Mouse (Mus musculus): ENCODE results near the gene Tsc22d1. TPM values are rescaled to one million over a fixed set of nuclear protein-coding genes. Genes with fewer than 3 reads are reported as not detected.

The Tsc22d1 gene
- polyA plus RNA-seq, 1 experiment: 281 TPM

DNA sequence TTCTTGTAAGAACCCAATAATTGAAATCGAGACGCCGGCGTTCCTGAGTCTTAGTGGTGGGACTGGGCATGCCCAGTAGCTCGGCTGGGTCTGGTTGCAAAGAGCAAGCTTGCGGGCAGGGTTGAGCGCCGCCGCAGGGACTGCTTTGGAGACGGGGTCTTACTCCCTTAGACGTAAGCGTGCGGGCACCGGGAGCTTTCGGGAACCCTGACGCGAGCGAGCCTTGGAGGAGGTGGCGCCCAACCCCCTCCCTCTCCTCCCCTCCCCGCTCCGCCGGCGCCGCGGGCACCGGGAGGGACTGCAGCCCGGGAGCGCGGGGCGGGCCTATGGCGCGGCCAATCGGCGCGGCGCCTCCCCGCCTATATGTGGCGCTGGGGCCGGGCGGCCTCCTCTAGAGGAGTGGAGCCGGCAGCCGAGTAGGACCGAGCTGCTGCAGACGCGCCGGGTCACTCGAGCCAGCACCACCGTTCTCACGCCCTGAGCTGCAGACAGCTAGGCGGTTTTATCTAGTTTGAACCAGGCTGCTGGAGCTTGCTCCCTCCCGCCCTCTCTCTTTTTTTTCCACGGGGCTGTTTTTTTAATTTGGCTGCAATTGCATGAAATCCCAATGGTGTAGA lies 89.5 kb downstream of the Tsc22d1 start:
- Histone ChIP-seq H3K27me3 (ENCODE audit: control insufficient read depth, insufficient read depth, insufficient read length) (no peaks in the 10 kb centered on the region), H3K36me3 (ENCODE audit: control insufficient read depth, insufficient read depth) (peaks cover 20% of the 10 kb centered on the region), H3K79me2 (ENCODE audit: control insufficient read depth, insufficient read depth) (peaks cover 27% of the 10 kb centered on the region), H3K4me2 (ENCODE audit: low read depth) (peak overlapping the region; percentile 96), H3ac (ENCODE audit: control insufficient read depth, insufficient read length) (no peak overlapping the region), H3K4me3 (peak overlapping the region; percentile 97)
- TF ChIP-seq REST (IDR thresholded peaks at IDR 0.05; ENCODE audit: insufficient read depth, insufficient read length) (peak; percentile 64), POLR2A (IDR thresholded peaks at IDR 0.05; ENCODE audit: insufficient read length, low read depth) (peak; percentile 100), TCF12 (IDR thresholded peaks at IDR 0.05; ENCODE audit: insufficient read depth, poor library complexity, severe bottlenecking) (no peak), TCF3 (IDR thresholded peaks at IDR 0.05; ENCODE audit: insufficient read length, low read depth) (peak; percentile 18), USF1 (IDR thresholded peaks at IDR 0.05; ENCODE audit: low read depth) (no peak), POLR2AphosphoS2 (IDR thresholded peaks at IDR 0.05; ENCODE audit: insufficient read length, low read depth) (peak; percentile 100), E2F4 (IDR thresholded peaks at IDR 0.05; ENCODE audit: insufficient read depth) (no peak), SRF (IDR thresholded peaks at IDR 0.05; ENCODE audit: control insufficient read depth, insufficient read length, low read depth) (no peak), MYOD1 (IDR thresholded peaks at IDR 0.05; ENCODE audit: control insufficient read depth in 1 of 3, insufficient read length in 2 of 3, low read depth in 2 of 3) (no peak), MYOG (IDR thresholded peaks at IDR 0.05; ENCODE audit: control insufficient read depth in 1 of 3, insufficient read depth in 1 of 3, insufficient read length in 2 of 3, low read depth in 2 of 3) (peak in 1 of 3 experiments; percentile 3)

DNA sequence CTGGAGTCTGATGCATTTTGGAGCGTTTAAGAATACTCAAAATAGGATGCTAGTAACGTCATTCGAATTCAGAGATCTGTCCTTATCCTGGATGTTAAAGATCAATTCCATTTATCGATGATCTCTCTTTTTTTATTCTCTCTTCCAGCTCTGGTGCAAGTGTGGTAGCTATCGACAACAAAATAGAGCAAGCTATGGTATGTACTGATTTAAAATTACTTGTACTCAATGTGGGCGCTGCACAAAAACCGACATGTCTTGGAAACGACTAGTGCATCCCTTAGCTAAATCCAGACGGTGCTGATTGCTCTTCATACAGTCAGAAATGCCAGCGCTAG lies 90.3 kb downstream of the Tsc22d1 start:
- Histone ChIP-seq H3K4me3 (peak overlapping the region; percentile 97), H3K27me3 (ENCODE audit: control insufficient read depth, insufficient read depth, insufficient read length) (no peaks in the 10 kb centered on the region), H3ac (ENCODE audit: control insufficient read depth, insufficient read length) (peak overlapping the region; percentile 24), H3K36me3 (ENCODE audit: control insufficient read depth, insufficient read depth) (peaks cover 20% of the 10 kb centered on the region), H3K79me2 (ENCODE audit: control insufficient read depth, insufficient read depth) (peaks cover 27% of the 10 kb centered on the region), H3K4me2 (ENCODE audit: low read depth) (peak overlapping the region; percentile 96)
- TF ChIP-seq TCF12 (IDR thresholded peaks at IDR 0.05; ENCODE audit: insufficient read depth, poor library complexity, severe bottlenecking) (no peak), POLR2A (IDR thresholded peaks at IDR 0.05; ENCODE audit: insufficient read length, low read depth) (no peak), CEBPB (IDR thresholded peaks at IDR 0.05; ENCODE audit: insufficient read depth, poor library complexity, severe bottlenecking) (no peak), REST (IDR thresholded peaks at IDR 0.05; ENCODE audit: insufficient read depth, insufficient read length) (no peak), USF1 (IDR thresholded peaks at IDR 0.05; ENCODE audit: low read depth) (no peak), E2F4 (IDR thresholded peaks at IDR 0.05; ENCODE audit: insufficient read depth) (no peak), MAX (IDR thresholded peaks at IDR 0.05; ENCODE audit: low read depth) (no peak), MYOG (IDR thresholded peaks at IDR 0.05; ENCODE audit: control insufficient read depth in 1 of 3, insufficient read depth in 1 of 3, insufficient read length in 2 of 3, low read depth in 2 of 3) (no peak), TCF3 (IDR thresholded peaks at IDR 0.05; ENCODE audit: insufficient read length, low read depth) (no peak), SRF (IDR thresholded peaks at IDR 0.05; ENCODE audit: control insufficient read depth, insufficient read length, low read depth) (no peak), MYOD1 (IDR thresholded peaks at IDR 0.05; ENCODE audit: control insufficient read depth in 1 of 3, insufficient read length in 2 of 3, low read depth in 2 of 3) (no peak), POLR2AphosphoS2 (IDR thresholded peaks at IDR 0.05; ENCODE audit: insufficient read length, low read depth) (no peak)

DNA sequence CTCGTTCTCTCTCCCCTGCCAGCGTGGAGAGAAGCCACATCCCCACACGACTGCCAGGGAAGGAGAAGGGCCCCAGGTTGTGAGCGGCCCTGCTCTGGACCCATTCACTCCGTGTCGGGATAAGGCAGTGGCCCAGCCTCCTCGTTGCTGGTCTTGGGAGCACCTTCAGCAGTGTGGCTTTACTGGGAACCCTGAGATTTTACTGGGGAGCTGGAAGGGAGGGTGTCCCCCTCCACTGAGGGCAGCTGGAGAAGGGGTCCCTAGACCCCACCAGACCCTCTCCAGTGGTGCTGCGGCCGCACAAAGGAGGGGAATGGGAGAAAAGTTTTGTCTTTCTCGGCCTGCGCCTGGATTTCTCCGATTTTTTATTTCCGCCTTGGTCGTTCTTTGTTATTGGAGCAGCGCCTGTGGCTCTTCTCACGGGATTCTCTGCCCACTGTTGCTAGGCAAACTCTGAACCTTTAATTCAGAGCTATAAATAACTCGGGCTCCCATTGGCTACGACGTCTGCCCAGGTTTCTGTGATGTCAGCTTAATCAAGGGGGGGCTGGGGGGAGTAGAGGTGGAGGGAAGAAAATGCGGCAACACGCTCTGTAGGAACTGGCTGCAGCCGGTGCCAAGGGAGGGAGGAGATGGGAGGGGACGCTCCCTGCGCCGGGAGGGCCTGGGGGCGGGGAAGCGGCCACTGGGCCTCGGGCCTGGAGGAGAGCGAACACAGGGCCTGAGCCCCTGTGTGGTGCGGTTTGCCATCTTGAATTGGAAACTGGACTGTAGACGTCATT lies 90.9 kb downstream of the Tsc22d1 start:
- H3ac ChIP-seq (ENCODE audit: control insufficient read depth, insufficient read length): peak overlapping the region; percentile 24
- peak overlapping the region; percentile 97 for H3K4me3 ChIP-seq
- peaks cover 27% of the 10 kb centered on the region for H3K79me2 ChIP-seq (ENCODE audit: control insufficient read depth, insufficient read depth)
- H3K4me2 ChIP-seq (ENCODE audit: low read depth): peak overlapping the region; percentile 96
- TF ChIP-seq POLR2A (IDR thresholded peaks at IDR 0.05; ENCODE audit: insufficient read length, low read depth): peak; percentile 65
- TF ChIP-seq POLR2AphosphoS2 (IDR thresholded peaks at IDR 0.05; ENCODE audit: insufficient read length, low read depth): peak; percentile 85
- TF ChIP-seq USF1 (IDR thresholded peaks at IDR 0.05; ENCODE audit: low read depth): no peak
- peak in 1 of 3 experiments; percentile 3 for TF ChIP-seq MYOG (IDR thresholded peaks at IDR 0.05; ENCODE audit: control insufficient read depth in 1 of 3, insufficient read depth in 1 of 3, insufficient read length in 2 of 3, low read depth in 2 of 3)
- peaks cover 20% of the 10 kb centered on the region for H3K36me3 ChIP-seq (ENCODE audit: control insufficient read depth, insufficient read depth)
- H3K27me3 ChIP-seq (ENCODE audit: control insufficient read depth, insufficient read depth, insufficient read length): no peaks in the 10 kb centered on the region

DNA sequence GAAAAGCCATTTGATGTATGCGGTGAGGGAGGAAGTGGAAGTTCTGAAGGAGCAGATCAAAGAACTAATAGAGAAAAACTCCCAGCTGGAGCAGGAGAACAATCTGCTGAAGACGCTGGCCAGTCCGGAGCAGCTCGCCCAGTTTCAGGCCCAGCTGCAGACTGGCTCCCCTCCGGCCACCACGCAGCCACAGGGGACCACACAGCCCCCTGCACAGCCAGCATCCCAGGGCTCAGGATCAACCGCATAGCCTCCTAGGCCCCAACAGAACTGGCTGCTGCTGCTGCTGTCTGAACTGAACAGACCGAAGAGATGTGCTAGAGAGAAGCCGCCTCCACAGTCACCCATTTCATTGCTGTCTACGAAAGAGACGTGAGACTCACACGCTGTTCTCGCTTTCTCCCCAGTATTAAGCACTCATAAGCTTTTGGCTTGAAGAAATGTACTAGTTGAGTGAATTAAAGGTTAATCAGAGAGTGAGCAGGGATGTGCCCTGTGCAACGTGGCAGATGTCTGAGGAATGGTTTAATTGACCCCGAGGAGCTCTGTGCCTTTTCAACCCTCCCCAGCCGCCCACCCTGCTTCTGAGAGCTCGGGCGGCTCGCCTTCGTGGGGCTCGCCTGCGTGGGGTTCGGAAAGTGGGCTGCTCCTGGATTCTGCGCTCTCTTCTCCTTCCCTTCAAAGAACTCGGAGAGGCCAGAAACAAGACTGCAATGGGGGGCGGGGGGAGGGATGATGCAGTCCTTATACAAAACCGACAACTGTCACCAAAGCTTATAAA lies 91.9 kb downstream of the Tsc22d1 start:
- no peaks in the 10 kb centered on the region for H3K27me3 ChIP-seq (ENCODE audit: control insufficient read depth, insufficient read depth, insufficient read length)
- H3K4me2 ChIP-seq (ENCODE audit: low read depth): peak overlapping the region; percentile 96
- H3K4me3 ChIP-seq: peak overlapping the region; percentile 97
- H3K79me2 ChIP-seq (ENCODE audit: control insufficient read depth, insufficient read depth): peaks cover 27% of the 10 kb centered on the region
- peaks cover 20% of the 10 kb centered on the region for H3K36me3 ChIP-seq (ENCODE audit: control insufficient read depth, insufficient read depth)
- no peak overlapping the region for H3ac ChIP-seq (ENCODE audit: control insufficient read depth, insufficient read length)
- TF ChIP-seq MYOG (IDR thresholded peaks at IDR 0.05; ENCODE audit: control insufficient read depth in 1 of 3, insufficient read depth in 1 of 3, insufficient read length in 2 of 3, low read depth in 2 of 3) (no peak), POLR2AphosphoS2 (IDR thresholded peaks at IDR 0.05; ENCODE audit: insufficient read length, low read depth) (peak; percentile 42), POLR2A (IDR thresholded peaks at IDR 0.05; ENCODE audit: insufficient read length, low read depth) (peak; percentile 39), MAX (IDR thresholded peaks at IDR 0.05; ENCODE audit: low read depth) (no peak)

All from myocyte (in vitro differentiated cells).